Mouse (Mus musculus) ES-Bruce4 (cell line): ENCODE data around the gene Casp1. TPM values are rescaled to one million over a fixed set of nuclear protein-coding genes. Genes with fewer than 3 reads are reported as not detected.

ENCODE experiments used
- H3K27ac ChIP-seq: 2 replicates; pipeline ENCODE4 v1.5.1; 2012; ENCODE audit warnings: low read length, inconsistent platforms; ENCODE audit not compliant: insufficient read depth
- H3K27me3 ChIP-seq: 2 replicates; pipeline ENCODE4 v1.6.1; 2012; ENCODE audit warnings: mild to moderate bottlenecking, low read length, inconsistent platforms; ENCODE audit not compliant: control insufficient read depth, poor library complexity, insufficient read depth, severe bottlenecking
- H3K36me3 ChIP-seq: 2 replicates; pipeline ENCODE4 v1.6.1; 2012; ENCODE audit warnings: inconsistent platforms, mild to moderate bottlenecking, low read length, moderate library complexity; ENCODE audit not compliant: control insufficient read depth, poor library complexity, insufficient read depth, severe bottlenecking
- H3K4me1 ChIP-seq: one replicate; pipeline ENCODE4 v1.8.1; 2011; ENCODE audit warnings: low read length; ENCODE audit not compliant: control insufficient read depth, insufficient read depth
- H3K4me3 ChIP-seq: 2 replicates; pipeline ENCODE4 v1.5.1; 2011; ENCODE audit warnings: low read depth, mild to moderate bottlenecking, low read length
- H3K9ac ChIP-seq: 2 replicates; pipeline ENCODE4 v1.6.1; 2012; ENCODE audit warnings: low read depth, mild to moderate bottlenecking, inconsistent platforms; ENCODE audit not compliant: poor library complexity, severe bottlenecking
- H3K9me3 ChIP-seq: replicated peaks from 2 replicates; pipeline ENCODE4 v1.6.1; 2012; ENCODE audit warnings: mild to moderate bottlenecking, low read length, inconsistent platforms; ENCODE audit not compliant: control insufficient read depth, poor library complexity, insufficient read depth, severe bottlenecking
- CTCF ChIP-seq: IDR thresholded peaks from one replicate; pipeline ENCODE4 v1.8.1; 2011; ENCODE audit warnings: low read depth, low read length
- EP300 ChIP-seq: IDR thresholded peaks from 2 replicates; pipeline ENCODE4 v1.6.1; 2011; ENCODE audit warnings: low read depth, low read length; ENCODE audit not compliant: insufficient read depth
- POLR2A ChIP-seq: IDR thresholded peaks from one replicate; pipeline ENCODE4 v1.8.1; 2011; ENCODE audit warnings: low read length; ENCODE audit not compliant: insufficient read depth
- polyA plus RNA-seq: library from polyadenylated mRNA; stranded (reverse); fragments of >200 nt; gene quantifications from 2 replicates; pipeline ENCODE4 v1.2.4, GENCODE M21; 2011; ENCODE audit warnings: low read depth; ENCODE audit not compliant: missing spikeins, insufficient read depth, insufficient read length

The Casp1 gene
- not detected in 2 replicates for polyA plus RNA-seq

GRCm38 (mm10) chr9:5298329-5299131 is at the start of gene Casp1:
Gene Casp1, plus strand, starts transcription at chr9:5298517.
- Histone ChIP-seq H3K27ac (no peak within 1 kb of the TSS), H3K4me3 (no peak within 1 kb of the TSS), H3K9me3 (no peaks in the 10 kb centered on the region), H3K4me1 (no peaks in the 10 kb centered on the region), H3K9ac (no peak within 1 kb of the TSS), H3K36me3 (no peaks in the 10 kb centered on the region), H3K27me3 (no peaks in the 10 kb centered on the region)
- TF ChIP-seq POLR2A (no peak), CTCF (no peak), EP300 (no peak)

- H3K36me3 ChIP-seq, result no peaks in the 10 kb centered on the region
- H3K4me3 ChIP-seq, result no peak overlapping the region
- H3K4me1 ChIP-seq, result no peaks in the 10 kb centered on the region
- H3K27me3 ChIP-seq, result no peaks in the 10 kb centered on the region
- H3K9me3 ChIP-seq, result no peaks in the 10 kb centered on the region
- TF ChIP-seq POLR2A, result no peak
- no peak for TF ChIP-seq EP300
- TF ChIP-seq CTCF, result no peak
- no peak overlapping the region for H3K9ac ChIP-seq
- H3K27ac ChIP-seq, result no peak overlapping the region
Observed at GRCm38 (mm10) chr9:5263951-5264475, 34.3 kb upstream of the Casp1 start.

GRCm38 (mm10) chr9:5270274-5270673 is 28.0 kb upstream of the Casp1 start:
- Histone ChIP-seq H3K27ac (no peak overlapping the region), H3K4me1 (no peaks in the 10 kb centered on the region), H3K4me3 (no peak overlapping the region), H3K36me3 (no peaks in the 10 kb centered on the region), H3K9ac (no peak overlapping the region), H3K27me3 (no peaks in the 10 kb centered on the region), H3K9me3 (no peaks in the 10 kb centered on the region)
- TF ChIP-seq CTCF, result no peak
- no peak for TF ChIP-seq POLR2A
- no peak for TF ChIP-seq EP300

- Histone ChIP-seq H3K27ac (no peak overlapping the region), H3K4me1 (no peaks in the 10 kb centered on the region), H3K36me3 (no peaks in the 10 kb centered on the region), H3K27me3 (no peaks in the 10 kb centered on the region), H3K4me3 (no peak overlapping the region), H3K9me3 (no peaks in the 10 kb centered on the region), H3K9ac (no peak overlapping the region)
- no peak for TF ChIP-seq CTCF
- TF ChIP-seq POLR2A, result no peak
- TF ChIP-seq EP300, result no peak
Observed at GRCm38 (mm10) chr9:5270884-5271283, 27.4 kb upstream of the Casp1 start.

- Histone ChIP-seq H3K4me3 (no peak overlapping the region), H3K9ac (no peak overlapping the region)
- TF ChIP-seq CTCF (no peak), EP300 (no peak), POLR2A (no peak)
Observed at GRCm38 (mm10) chr9:5271334-5271845, 26.9 kb upstream of the Casp1 start.

GRCm38 (mm10) chr9:5286071-5286470 is 12.2 kb upstream of the Casp1 start:
- Histone ChIP-seq H3K4me3 (no peak overlapping the region), H3K9me3 (peaks cover 4% of the 10 kb centered on the region; the same call in 1 of the 2 replicates)
- TF ChIP-seq POLR2A (no peak), CTCF (no peak), EP300 (no peak)

More at GRCm38 (mm10) chr9:5271334-5271845, 26.9 kb upstream of the Casp1 start:
- Histone ChIP-seq H3K27ac (no peak overlapping the region), H3K4me1 (no peaks in the 10 kb centered on the region), H3K36me3 (no peaks in the 10 kb centered on the region), H3K9me3 (no peaks in the 10 kb centered on the region), H3K27me3 (no peaks in the 10 kb centered on the region)

More at GRCm38 (mm10) chr9:5286071-5286470, 12.2 kb upstream of the Casp1 start:
- Histone ChIP-seq H3K4me1 (no peaks in the 10 kb centered on the region), H3K27ac (no peak overlapping the region), H3K27me3 (no peaks in the 10 kb centered on the region), H3K9ac (no peak overlapping the region), H3K36me3 (no peaks in the 10 kb centered on the region)
